Mouse (Mus musculus) limb, embryonic 13.5 days (tissue): ENCODE data around the gene Pmpca. TPM values are rescaled to one million over a fixed set of nuclear protein-coding genes. Genes with fewer than 3 reads are reported as not detected.

ENCODE experiments used
- ATAC-seq: fragments of 200-750 bp; cut with Nextera tagmentation; 2 replicates; pipeline ENCODE4 v1.8.0; 2017; ENCODE audit warnings: low read depth, moderate number of reproducible peaks, moderate TSS enrichment; ENCODE audit not compliant: low FRiP score
- H3K27ac ChIP-seq: fragments of 300-500 bp; sonication (generic); 2 replicates; pipeline ENCODE4 v1.5.1; 2015; ENCODE audit warnings: inconsistent platforms, mild to moderate bottlenecking, moderate library complexity
- H3K27me3 ChIP-seq: fragments of 300-500 bp; sonication (generic); 2 replicates; pipeline ENCODE4 v1.6.1; 2015; ENCODE audit warnings: mild to moderate bottlenecking, inconsistent platforms
- H3K36me3 ChIP-seq: fragments of 300-500 bp; sonication (generic); 2 replicates; pipeline ENCODE4 v1.6.1; 2015; ENCODE audit warnings: inconsistent platforms, mild to moderate bottlenecking, moderate library complexity
- H3K4me1 ChIP-seq: fragments of 300-500 bp; sonication (generic); 2 replicates; pipeline ENCODE4 v1.6.1; 2015; ENCODE audit warnings: inconsistent platforms
- H3K4me2 ChIP-seq: fragments of 300-500 bp; sonication (generic); replicated peaks from 2 replicates; pipeline ENCODE4 v1.6.1; 2015; ENCODE audit warnings: inconsistent platforms, mild to moderate bottlenecking, moderate library complexity
- H3K4me3 ChIP-seq: fragments of 300-500 bp; sonication (generic); 2 replicates; pipeline ENCODE4 v1.5.1; 2015; ENCODE audit warnings: moderate library complexity, mild to moderate bottlenecking, inconsistent platforms
- H3K9ac ChIP-seq: fragments of 300-500 bp; sonication (generic); 2 replicates; pipeline ENCODE4 v1.6.1; 2015; ENCODE audit warnings: mild to moderate bottlenecking, inconsistent platforms
- H3K9me3 ChIP-seq: fragments of 300-500 bp; sonication (generic); 2 replicates; pipeline ENCODE4 v1.6.1; 2016; ENCODE audit warnings: inconsistent platforms
- WGBS: fragments of 180-500 bp; shearing (Covaris S2); methylation state at CpG from one replicate; pipeline ENCODE4 v1.1.7; 2015; 5-methylcytosine and 5-hydroxymethylcytosine counted together
- polyA plus RNA-seq: library from polyadenylated mRNA; unstranded; fragments of >200 nt; fragmentation: Nextera tagmentation; extraction: Ambion mirVana; gene quantifications from 2 replicates; pipeline ENCODE4 v1.2.1, GENCODE M21; 2015

Gene Pmpca
- polyA plus RNA-seq, 1 experiment from 2014 or later: 101 TPM

DNA sequence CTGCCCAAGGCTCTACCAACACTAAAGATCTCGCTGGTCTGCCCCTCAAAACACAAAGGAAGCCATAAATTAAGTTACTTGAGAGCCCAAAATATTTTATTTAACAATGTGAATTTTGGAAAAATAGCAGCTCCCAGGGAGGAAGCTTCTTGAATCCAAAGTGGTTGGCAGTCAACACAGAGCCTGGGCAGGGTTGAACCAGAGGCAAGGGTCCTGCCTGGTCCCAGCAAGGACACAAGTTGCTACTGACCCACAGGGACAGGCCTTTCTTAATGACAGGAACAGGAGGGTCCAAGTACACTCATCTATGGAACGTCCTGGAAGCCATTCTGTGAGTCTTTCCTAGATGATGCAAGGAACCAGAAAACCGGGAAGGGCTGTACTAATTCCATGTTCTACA, 20.2 kb downstream of the Pmpca start:
- ATAC-seq: peak; percentile 25; the same call in 1 of the 2 replicates
- Histone ChIP-seq H3K4me2 (peak overlapping the region; percentile 97), H3K27me3 (no peaks in the 10 kb centered on the region), H3K27ac (no peak overlapping the region), H3K9me3 (no peaks in the 10 kb centered on the region), H3K9ac (no peak overlapping the region), H3K4me1 (peaks cover 33% of the 10 kb centered on the region), H3K36me3 (peaks cover 63% of the 10 kb centered on the region), H3K4me3 (peak overlapping the region; percentile 93)
- WGBS: 58% methylated on average over 3 of the region's 3 CpGs

DNA sequence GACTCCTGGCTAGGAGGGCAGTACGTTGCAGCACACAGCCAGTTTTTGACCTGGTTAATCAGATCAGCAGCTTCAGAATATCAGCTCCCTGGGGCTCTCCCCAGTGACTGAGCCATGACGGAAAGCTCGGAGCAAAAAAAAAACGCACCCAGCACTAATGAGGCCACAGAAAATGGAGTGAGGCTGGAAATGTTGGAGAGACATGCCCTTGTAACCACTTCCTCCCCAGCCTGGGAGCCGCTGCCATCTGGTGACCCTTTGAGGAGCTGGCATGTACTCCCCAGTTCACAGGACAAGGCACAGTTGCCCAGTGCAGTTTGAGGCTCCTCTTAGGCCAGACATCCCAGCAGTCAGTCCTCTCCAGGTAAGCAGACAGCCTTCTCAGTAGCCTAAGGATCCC, 21.0 kb downstream of the Pmpca start:
- Histone ChIP-seq H3K4me3 (no peak overlapping the region), H3K4me1 (peaks cover 33% of the 10 kb centered on the region), H3K27me3 (no peaks in the 10 kb centered on the region), H3K4me2 (no peak overlapping the region), H3K36me3 (peaks cover 68% of the 10 kb centered on the region), H3K9me3 (no peaks in the 10 kb centered on the region), H3K9ac (no peak overlapping the region), H3K27ac (no peak overlapping the region)
- 81% methylated on average over 5 of the region's 5 CpGs for WGBS
- ATAC-seq: no peak

DNA sequence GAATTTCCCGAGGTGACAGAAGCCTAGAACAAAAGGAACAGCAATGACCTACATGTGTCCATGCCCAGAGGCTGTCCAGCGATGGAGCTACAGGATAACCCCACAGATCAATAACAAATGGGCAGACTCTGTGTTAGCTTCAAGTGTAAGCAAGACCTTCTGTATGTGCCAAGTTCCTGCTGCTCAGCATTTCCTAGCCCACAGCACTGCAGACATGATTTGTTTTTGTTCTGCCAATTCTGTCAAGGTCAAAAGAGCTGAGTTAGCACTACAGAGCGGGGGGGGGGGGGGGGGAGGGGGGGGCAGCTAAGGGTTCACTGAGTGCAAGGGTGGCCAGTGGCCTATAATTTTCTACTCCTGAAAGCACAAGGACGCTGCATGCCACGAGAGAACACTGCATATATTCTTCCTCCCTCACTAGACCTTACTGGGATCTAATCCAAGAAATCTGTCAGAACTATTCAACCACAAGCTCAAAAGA, 21.8 kb downstream of the Pmpca start:
- H3K4me1 ChIP-seq: peaks cover 25% of the 10 kb centered on the region
- no peaks in the 10 kb centered on the region for H3K27me3 ChIP-seq
- no peak for ATAC-seq
- H3K9ac ChIP-seq: no peak overlapping the region
- no peak overlapping the region for H3K27ac ChIP-seq
- peaks cover 71% of the 10 kb centered on the region for H3K36me3 ChIP-seq
- 74% methylated on average over 5 of the region's 5 CpGs for WGBS
- H3K9me3 ChIP-seq: no peaks in the 10 kb centered on the region
- no peak overlapping the region for H3K4me2 ChIP-seq
- no peak overlapping the region for H3K4me3 ChIP-seq

DNA sequence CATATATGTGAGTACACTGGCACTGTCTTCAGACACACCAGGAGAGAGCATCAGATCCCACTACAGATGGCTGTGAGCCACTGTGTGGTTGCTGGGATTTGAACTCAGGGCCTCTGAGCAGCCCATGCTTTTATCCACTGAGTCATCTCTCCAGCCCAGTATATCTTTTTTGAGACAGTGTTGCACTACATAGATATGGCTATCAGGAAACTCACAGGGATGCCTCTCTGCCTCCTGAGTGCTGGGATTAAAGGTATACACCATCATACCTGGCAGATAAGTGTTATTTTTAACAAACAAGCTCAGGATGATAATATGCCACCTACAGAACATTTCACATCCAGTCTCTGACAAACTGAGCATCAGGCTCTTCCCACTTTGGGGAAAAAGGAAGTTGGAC, 27.9 kb downstream of the Pmpca start:
- Histone ChIP-seq H3K4me3 (no peak overlapping the region), H3K9ac (no peak overlapping the region), H3K9me3 (no peaks in the 10 kb centered on the region), H3K4me2 (no peak overlapping the region), H3K27me3 (no peaks in the 10 kb centered on the region), H3K4me1 (no peaks in the 10 kb centered on the region), H3K36me3 (peaks cover 98% of the 10 kb centered on the region), H3K27ac (no peak overlapping the region)
- no peak for ATAC-seq

DNA sequence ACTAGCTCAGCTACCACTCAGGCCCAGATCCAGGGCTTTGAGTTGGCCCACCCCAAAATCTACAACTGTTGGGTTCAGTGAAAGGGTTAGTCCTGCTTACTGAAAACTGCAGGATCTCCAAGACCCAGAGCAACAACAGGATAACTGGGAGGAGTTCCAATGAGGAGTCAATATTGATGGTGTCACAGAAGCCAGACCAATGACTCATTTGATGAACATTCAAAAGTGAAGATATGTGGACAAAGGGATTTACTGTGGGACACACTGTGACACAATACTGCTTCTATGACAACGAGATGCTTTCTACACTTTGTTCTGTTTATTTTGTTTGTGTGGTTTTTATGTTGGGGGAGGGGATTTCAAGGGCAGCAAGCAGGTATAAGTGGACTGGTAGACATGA, 29.0 kb downstream of the Pmpca start:
- Histone ChIP-seq H3K27me3 (no peaks in the 10 kb centered on the region), H3K9me3 (no peaks in the 10 kb centered on the region), H3K9ac (no peak overlapping the region), H3K4me3 (no peak overlapping the region), H3K4me2 (no peak overlapping the region), H3K4me1 (no peaks in the 10 kb centered on the region), H3K36me3 (peaks cover 98% of the 10 kb centered on the region), H3K27ac (no peak overlapping the region)
- WGBS: 90% methylated on average over 1 of the region's 1 CpGs
- ATAC-seq: no peak

DNA sequence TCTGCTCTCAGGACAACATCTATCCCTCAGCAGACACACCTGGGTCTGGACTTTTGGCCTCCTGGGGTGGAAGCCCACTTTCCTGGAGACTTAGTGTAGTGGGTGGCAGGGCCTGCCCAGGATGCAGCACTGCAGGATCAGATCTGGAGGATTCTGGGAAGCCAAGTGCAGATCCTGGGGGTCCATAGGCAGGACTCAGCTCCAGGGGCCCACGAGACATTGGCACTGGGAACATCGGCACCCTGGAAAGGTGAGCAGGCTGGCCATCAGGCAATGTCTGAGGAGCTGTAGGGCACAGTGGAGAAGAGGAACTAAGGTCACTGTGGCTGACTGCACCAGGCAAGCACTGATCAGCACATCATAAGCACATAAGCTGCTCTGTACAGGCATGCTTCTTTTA, 32.8 kb downstream of the Pmpca start:
- Histone ChIP-seq H3K4me3 (no peak overlapping the region), H3K9ac (no peak overlapping the region), H3K4me1 (no peaks in the 10 kb centered on the region), H3K9me3 (no peaks in the 10 kb centered on the region), H3K4me2 (no peak overlapping the region), H3K27ac (no peak overlapping the region), H3K36me3 (peaks cover 98% of the 10 kb centered on the region), H3K27me3 (no peaks in the 10 kb centered on the region)
- 89% methylated on average over 2 of the region's 2 CpGs for WGBS
- no peak for ATAC-seq

DNA sequence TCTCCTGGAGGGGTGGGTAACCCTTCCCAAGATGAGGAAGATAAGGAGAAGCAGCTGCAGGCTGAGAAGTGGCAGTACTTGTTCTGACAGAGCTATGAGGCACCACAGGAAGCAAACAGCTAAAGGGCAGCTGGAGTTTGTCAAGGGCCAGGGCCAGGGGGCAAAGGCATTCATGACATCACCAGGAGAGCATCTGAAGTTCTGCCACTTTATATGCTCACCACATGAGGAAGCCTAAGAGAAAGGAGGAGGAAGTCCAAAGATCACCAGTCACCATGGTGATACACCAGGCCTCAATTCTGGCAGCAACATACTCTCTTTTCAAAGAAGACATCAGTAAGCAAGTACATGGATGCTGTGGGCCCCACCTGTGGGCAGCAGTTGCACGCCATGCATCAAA, 33.9 kb downstream of the Pmpca start:
- H3K9ac ChIP-seq: no peak overlapping the region
- no peak overlapping the region for H3K4me3 ChIP-seq
- no peak for ATAC-seq
- H3K36me3 ChIP-seq: peaks cover 97% of the 10 kb centered on the region
- no peak overlapping the region for H3K27ac ChIP-seq
- no peaks in the 10 kb centered on the region for H3K9me3 ChIP-seq
- H3K4me1 ChIP-seq: no peaks in the 10 kb centered on the region
- no peaks in the 10 kb centered on the region for H3K27me3 ChIP-seq
- H3K4me2 ChIP-seq: no peak overlapping the region
- 86% methylated on average over 1 of the region's 1 CpGs for WGBS

DNA sequence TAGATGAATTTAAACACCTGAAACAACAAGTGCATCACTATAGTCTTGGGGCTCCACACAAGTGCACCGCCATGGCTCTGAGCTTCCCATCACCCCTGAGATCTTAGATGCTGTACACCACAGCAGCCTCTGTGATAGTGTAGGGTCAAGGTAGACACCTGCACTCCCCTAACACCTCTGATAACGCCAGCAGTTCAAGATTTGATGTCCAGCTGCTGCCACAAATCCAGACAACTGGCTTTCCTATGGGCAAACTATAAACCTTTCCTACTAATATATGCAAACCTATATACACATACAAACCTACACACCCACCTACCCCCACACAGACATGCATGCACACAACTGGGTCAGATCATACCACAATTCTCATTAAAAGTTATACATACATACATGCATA, 35.4 kb downstream of the Pmpca start:
- H3K9ac ChIP-seq: no peak overlapping the region
- no peaks in the 10 kb centered on the region for H3K4me1 ChIP-seq
- 93% methylated on average over 2 of the region's 2 CpGs for WGBS
- no peaks in the 10 kb centered on the region for H3K27me3 ChIP-seq
- H3K4me2 ChIP-seq: no peak overlapping the region
- no peak overlapping the region for H3K4me3 ChIP-seq
- ATAC-seq: no peak
- H3K36me3 ChIP-seq: peaks cover 97% of the 10 kb centered on the region
- H3K9me3 ChIP-seq: no peaks in the 10 kb centered on the region
- no peak overlapping the region for H3K27ac ChIP-seq

DNA sequence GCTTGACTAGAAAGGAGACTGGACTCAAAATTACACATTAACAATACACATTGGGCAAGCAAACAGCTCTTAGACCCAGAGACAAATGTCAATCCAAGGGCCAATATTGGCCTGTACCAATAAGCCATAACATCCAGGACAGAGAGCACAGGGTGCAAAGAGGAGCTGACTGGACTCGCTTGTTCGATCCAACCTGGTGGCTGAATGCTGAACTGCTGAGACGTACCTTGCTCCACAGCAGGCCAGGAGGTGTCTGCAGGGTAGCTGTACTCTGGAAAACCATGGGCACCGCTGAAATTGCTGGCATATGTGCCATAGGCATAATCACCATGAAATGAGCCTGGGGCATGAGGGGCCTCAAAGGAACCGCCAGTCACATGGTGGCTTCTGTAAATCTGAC, 40.7 kb downstream of the Pmpca start:
- Histone ChIP-seq H3K4me3 (no peak overlapping the region), H3K36me3 (peaks cover 97% of the 10 kb centered on the region), H3K27ac (no peak overlapping the region), H3K4me1 (no peaks in the 10 kb centered on the region), H3K9ac (no peak overlapping the region), H3K27me3 (no peaks in the 10 kb centered on the region), H3K4me2 (no peak overlapping the region), H3K9me3 (no peaks in the 10 kb centered on the region)
- ATAC-seq: no peak
- 92% methylated on average over 5 of the region's 5 CpGs for WGBS

DNA sequence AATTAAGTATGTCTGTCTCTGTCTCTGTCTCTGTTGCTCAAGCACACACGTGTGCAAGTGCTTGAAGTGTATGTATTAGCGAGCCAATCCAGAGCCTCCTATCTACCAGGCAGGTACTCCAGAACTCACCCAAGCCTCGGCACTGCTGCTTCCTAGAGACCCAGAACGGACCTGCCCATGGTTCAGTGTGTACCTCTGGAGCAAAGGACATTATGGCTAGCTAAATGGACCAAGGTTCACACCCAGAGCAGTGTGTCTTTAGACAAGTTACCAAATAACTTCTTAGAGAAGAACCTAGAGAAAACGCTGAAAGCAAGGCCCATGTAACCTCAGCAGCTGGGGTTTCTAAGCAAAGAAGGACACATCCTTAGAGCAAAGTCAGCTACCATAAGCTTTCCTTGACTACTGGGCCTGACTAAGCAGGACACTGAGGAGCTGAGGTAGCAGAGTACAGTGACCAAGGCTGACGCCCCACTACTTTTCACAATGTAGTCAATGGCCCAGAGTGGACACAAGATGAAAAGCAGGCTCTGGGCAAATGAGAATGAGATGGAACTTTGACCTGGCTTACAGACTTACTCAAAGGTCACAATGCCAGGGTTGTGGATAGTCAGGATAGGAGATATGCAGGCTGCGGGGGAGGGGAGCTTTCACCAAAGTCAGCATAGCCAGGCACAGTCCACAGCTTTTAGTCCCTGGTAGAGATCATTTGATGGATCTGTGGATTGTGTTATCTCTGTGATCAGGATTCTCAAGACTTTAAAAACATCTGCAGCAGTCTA, 45.8 kb downstream of the Pmpca start:
- no peaks in the 10 kb centered on the region for H3K9me3 ChIP-seq
- no peak for ATAC-seq
- peaks cover 95% of the 10 kb centered on the region for H3K36me3 ChIP-seq
- peaks cover 13% of the 10 kb centered on the region; the same call in 1 of the 2 replicates for H3K4me1 ChIP-seq
- H3K27ac ChIP-seq: no peak overlapping the region
- H3K4me2 ChIP-seq: no peak overlapping the region
- WGBS: 92% methylated on average over 7 of the region's 7 CpGs
- H3K9ac ChIP-seq: no peak overlapping the region
- H3K4me3 ChIP-seq: no peak overlapping the region
- H3K27me3 ChIP-seq: no peaks in the 10 kb centered on the region

DNA sequence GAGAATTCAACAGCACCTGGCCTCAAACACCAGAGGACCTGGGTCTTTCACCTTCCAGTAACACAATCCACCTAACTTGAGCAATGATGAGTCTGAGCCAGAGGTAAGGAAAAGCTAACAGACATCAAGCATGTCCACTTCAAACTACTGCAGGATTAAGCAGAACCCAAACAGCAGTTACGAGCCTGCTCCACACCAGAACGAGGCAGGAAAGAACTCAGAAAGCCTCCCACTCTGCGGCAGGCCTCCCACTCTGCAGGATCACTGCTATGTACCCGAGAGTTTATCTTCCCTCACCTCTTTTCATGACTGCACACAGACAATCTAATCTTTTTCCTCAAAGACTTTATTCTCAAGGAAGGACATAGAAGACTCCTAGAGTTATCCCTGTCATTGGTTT, 48.1 kb downstream of the Pmpca start:
- peak overlapping the region; percentile 20; the same call in 1 of the 2 replicates for H3K9ac ChIP-seq
- ATAC-seq: no peak
- WGBS: 72% methylated on average over 4 of the region's 4 CpGs

DNA sequence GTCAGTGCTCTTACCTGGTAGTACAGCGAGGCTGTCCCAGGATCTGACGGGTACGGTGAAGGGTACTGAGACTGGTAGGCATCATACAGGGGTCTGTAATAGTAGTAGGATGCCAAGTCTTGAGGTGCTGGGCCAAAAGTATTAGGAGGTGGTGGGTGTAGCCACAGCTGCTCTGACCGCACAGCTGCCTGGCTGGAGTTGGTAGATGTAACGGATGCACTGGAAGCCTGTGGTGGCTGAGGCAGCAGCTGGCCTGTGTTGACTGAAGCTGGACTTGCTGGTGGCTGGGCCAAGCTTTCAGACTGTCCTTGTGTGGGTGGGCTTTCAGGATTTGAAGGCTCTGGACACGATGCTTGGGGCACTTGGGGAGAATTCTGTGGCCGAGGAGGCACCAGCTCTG, 49.2 kb downstream of the Pmpca start:
- no peaks in the 10 kb centered on the region for H3K9me3 ChIP-seq
- no peak for ATAC-seq
- 87% methylated on average over 7 of the region's 7 CpGs for WGBS
- peak overlapping the region; percentile 36 for H3K9ac ChIP-seq
- H3K27ac ChIP-seq: no peak overlapping the region
- H3K4me2 ChIP-seq: no peak overlapping the region
- no peak overlapping the region for H3K4me3 ChIP-seq
- no peaks in the 10 kb centered on the region for H3K27me3 ChIP-seq
- peaks cover 20% of the 10 kb centered on the region for H3K4me1 ChIP-seq
- H3K36me3 ChIP-seq: peaks cover 82% of the 10 kb centered on the region

More for the DNA sequence above, 48.1 kb downstream of the Pmpca start:
- Histone ChIP-seq H3K27ac (no peak overlapping the region), H3K9me3 (no peaks in the 10 kb centered on the region), H3K36me3 (peaks cover 93% of the 10 kb centered on the region), H3K4me1 (peaks cover 13% of the 10 kb centered on the region; the same call in 1 of the 2 replicates), H3K4me3 (no peak overlapping the region), H3K4me2 (no peak overlapping the region), H3K27me3 (no peaks in the 10 kb centered on the region)

DNA sequence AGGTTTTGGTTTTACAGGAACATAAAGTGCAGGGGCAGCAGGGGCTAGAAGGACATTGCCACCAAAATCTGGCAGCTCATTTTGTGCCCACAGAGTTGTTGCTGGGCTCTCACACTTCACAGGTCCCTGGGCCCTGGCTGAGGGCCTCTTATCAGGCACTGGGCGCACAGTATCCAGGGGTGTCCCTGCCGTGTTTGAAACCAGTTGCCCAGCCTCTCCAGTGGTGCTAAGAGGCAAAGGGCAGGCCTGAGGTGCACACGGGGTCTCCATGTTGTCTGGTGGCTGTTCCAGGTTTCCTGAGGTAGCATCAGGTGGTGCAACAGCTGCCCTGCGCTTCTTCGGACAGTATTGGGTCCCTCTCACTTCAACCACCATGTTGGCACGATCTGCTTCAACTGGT, 50.5 kb downstream of the Pmpca start:
- Histone ChIP-seq H3K9ac (no peak overlapping the region), H3K4me1 (peaks cover 30% of the 10 kb centered on the region), H3K36me3 (peaks cover 69% of the 10 kb centered on the region), H3K9me3 (no peaks in the 10 kb centered on the region), H3K27me3 (no peaks in the 10 kb centered on the region), H3K4me3 (no peak overlapping the region), H3K4me2 (no peak overlapping the region), H3K27ac (no peak overlapping the region)
- no peak for ATAC-seq
- 90% methylated on average over 6 of the region's 6 CpGs for WGBS
